Mouse (Mus musculus): ENCODE results near the gene Hectd4.
"Not testable (repeated sequence)": the region's sequence is repeated elsewhere in the genome, so short reads cannot be mapped to it uniquely, and the experiment has no call there.

The Hectd4 gene

GRCm38 (mm10) chr5:121219980-121220731 lies at the start of gene Hectd4:
Gene Hectd4 (plus strand): TSS chr5:121220219.
- DNase-seq, result peak; percentile 95

DNA sequence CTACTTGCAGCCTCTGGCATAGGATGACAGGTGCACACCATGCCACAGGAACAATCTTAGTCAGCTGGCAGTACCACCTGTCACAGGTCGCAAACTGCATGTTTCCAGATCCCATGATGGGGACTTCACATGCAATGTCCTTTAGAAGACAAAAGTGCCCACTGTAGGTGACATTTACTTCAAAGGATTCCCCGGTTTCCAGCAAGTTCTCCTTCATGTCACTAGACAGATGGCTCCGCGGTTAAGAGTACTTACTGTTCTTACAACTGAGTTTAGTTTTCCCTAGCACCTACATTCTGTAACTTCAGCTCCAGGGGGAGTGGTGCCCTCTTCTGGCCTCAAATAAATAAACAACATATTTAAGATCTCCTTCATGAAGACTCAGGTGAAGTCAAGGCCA lies 47.2 kb upstream of the Hectd4 start:
- peak; percentile 45 for DNase-seq

GRCm38 (mm10) chr5:121179077-121179857 lies 40.8 kb upstream of the Hectd4 start:
- DNase-seq, result no peak

DNA sequence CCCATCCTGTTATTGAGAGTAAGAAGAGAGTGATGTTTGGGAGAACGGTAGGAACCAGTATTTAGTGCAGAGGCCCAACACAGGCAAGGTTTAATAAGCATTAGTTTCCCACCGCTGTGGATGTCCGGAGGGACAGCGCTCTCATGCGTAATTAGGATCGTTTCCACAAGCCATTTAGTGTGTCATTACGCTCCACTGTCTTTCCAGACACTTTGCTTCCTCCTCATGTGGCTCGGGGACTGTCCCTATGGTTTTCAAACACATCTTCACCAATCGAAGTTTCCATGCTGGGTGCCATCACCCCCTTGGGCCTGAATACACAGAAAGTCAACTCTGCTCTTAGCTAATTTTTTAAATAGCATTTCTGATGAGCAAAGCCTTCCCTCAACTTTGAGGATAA lies 36.8 kb upstream of the Hectd4 start:
- DNase-seq, result no peak

DNA sequence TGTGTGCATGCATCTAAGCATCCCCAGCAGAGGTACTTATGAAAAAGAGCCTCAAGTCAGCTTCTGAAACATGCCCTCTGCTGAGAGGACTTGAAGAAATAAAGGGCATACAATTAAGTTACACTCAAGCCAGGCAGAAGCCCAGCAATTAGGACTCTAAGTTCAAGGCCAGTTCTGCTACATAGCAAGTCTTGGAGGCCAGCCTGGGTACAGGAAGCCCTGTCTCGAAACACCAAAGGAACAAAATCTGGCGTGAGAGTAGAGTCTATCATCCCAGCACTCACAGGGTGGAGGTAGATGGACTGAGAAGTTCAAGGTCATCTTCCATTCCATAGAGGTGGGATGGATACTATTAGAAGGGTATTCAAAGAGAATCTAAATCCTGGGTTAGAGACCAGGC lies 35.6 kb upstream of the Hectd4 start:
- no peak for DNase-seq

DNA sequence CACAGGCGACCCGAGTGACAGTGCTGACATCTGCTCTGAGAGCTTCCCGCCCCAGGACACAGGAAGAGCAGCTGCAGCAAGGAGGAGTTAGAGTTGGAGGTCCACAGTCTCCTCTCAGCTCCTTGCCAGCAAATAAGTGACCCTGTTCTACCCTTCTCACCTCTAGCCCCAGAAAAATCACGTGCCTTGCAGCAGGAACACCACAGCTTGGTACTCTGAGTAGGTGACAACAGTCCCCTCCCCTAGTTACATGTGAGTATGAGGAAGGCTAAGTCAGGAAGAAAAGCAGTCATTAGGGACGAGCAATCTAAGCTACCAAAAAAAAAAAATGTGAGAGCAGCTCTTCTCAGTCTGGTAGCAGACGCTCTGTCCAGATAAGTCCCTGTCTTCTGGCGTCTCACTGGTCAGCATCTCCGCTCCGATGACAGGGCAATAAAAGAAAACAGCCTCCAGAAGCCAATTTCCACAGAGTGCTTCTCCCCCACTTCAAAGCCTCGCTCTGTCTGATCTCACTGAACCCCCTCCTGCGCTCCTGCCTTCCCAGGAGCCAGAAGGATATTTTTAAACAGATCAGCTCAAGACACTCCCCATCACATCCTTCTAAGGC lies 35.0 kb upstream of the Hectd4 start:
- peak; percentile 22 for DNase-seq

GRCm38 (mm10) chr5:121187580-121188001 lies 32.4 kb upstream of the Hectd4 start:
- DNase-seq, result peak; percentile 29

- DNase-seq, result no peak
Observed at GRCm38 (mm10) chr5:121188265-121188664, 31.8 kb upstream of the Hectd4 start.

GRCm38 (mm10) chr5:121189182-121189581 lies 30.8 kb upstream of the Hectd4 start:
- no peak for DNase-seq

DNA sequence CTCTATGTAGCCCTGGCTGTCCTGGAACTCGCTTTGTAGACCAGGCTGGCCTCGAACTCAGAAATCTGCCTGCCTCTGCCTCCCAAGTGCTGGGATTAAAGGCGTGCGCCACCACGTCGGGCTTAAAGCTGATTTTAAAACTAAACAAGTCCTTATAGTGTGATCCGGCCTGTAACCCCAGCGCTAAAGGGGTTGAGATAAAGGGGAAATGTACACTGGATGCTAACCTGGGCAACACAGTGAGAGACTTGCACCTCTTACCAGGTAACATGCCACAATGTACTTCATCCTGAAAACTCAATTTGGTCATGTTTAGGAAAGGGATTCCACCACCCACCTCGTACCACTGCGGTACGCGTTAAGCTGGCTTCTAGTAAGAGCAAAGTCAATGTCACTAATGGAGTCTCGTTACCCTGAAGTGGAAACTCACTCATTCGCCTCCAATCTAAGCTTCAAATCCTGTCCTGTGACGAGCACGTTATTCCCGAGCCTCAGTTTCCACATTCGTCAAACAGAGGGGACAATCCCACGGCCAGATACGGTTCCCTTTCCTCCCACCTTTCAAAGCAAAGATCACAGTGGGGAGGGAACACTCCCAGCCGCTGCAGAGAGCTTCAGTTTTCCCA lies 29.7 kb upstream of the Hectd4 start:
- peak; percentile 22 for DNase-seq

DNA sequence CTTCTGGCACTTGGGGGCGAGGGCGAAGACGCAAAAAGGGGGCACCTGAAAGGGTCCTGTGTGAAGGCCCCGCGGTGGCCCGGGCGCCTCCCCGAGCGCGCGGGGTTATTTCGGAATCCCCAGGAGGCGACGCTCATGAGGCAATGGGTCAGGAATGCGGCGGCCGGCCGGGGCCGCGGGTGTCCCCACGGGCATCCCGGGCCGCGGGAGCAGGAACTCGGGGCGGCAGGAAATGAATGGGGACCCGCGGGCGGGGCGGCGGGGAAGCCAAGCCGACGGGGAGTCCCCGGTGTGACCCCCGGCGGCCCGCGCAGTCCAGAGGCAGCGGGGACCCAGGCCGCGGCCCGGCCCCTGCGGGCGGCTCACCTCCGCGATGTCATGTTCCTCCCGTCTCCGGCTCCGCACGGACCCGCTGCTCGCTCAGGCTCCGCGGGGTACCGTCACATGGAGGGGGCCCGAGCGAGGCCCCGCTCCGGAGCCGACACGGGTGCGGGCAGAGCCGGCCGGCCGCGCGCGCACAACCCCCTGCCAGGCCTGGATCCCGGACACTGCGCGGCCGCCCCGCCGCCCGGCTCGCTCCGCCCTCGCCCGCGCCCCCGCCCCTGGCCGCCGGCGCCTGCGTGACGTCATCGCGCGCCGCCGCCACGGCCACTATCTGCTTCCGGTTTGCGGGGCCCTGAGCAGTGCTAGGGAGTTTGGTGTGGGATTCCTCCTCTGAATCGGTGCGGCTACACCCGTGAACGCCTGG lies 29.0 kb upstream of the Hectd4 start, which contains the start of gene Ptpn11:
Gene Ptpn11, minus strand, starts transcription at position 562 of the 748 bp plus-strand sequence.
- peak; percentile 83 for DNase-seq

DNA sequence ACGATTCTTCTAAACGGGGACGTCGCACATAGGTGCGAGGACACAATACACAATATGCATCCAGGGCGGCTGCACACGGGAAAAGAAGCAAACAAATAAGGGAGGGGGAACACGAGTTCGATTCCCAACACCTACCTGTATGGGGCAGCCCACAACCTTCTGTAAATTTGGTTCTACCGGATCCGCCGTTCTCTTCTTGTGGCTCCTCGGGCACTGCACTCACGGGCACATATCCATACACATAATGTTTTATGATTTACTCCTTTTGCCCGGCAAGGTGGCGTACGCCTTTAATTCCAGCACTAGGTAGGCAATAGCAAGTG lies 28.5 kb upstream of the Hectd4 start:
- DNase-seq, result no peak

- DNase-seq, result no peak
Observed at GRCm38 (mm10) chr5:121194173-121194572, 25.8 kb upstream of the Hectd4 start.

GRCm38 (mm10) chr5:121196764-121197163 lies 23.3 kb upstream of the Hectd4 start:
- DNase-seq, result no peak

DNA sequence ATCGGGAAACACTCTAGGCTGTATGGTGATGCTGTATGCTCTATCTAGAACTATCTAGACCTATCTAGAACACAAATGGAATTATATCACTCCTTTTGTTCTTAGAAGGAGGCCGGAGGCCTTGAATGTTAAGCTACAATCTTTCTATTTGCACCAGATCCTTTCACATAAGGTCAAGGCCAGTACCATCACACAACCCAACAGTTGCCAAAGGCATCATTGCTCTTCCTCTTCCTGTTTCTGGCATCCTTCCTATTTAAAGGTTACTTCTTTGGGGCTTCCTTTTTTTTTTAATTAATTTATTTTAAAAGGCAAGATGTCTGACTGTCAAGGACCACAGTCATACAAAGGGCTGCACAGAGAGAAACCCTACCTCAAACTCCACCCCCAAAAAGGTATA lies 22.7 kb upstream of the Hectd4 start:
- DNase-seq, result no peak

GRCm38 (mm10) chr5:121198376-121198775 lies 21.6 kb upstream of the Hectd4 start:
- no peak for DNase-seq

DNA sequence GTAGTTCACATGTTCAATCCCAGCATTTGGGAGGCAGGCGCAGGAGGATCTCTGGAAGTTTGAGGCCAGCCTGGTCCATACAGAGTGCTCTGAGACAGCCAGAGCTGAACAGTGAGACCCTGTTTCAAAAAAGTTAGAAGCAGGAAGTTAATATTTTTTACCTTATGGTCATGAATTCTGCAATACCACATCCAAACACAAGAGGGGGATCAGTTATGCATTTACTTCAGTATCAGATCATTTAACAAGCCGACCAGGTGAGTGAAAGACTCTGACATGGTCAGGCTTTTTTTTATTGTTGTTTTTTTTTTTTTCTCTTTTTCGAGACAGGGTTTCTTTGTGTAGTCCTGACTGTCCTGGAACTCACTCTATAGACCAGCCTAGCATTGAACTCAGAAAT lies 18.3 kb upstream of the Hectd4 start:
- DNase-seq, result no peak

GRCm38 (mm10) chr5:121202467-121202866 lies 17.6 kb upstream of the Hectd4 start:
- no peak for DNase-seq

GRCm38 (mm10) chr5:121204132-121205089 lies 15.6 kb upstream of the Hectd4 start, which contains the start of gene Rpl6:
Gene Rpl6 (plus strand): TSS chr5:121204481.
- peak; percentile 70 for DNase-seq

DNA sequence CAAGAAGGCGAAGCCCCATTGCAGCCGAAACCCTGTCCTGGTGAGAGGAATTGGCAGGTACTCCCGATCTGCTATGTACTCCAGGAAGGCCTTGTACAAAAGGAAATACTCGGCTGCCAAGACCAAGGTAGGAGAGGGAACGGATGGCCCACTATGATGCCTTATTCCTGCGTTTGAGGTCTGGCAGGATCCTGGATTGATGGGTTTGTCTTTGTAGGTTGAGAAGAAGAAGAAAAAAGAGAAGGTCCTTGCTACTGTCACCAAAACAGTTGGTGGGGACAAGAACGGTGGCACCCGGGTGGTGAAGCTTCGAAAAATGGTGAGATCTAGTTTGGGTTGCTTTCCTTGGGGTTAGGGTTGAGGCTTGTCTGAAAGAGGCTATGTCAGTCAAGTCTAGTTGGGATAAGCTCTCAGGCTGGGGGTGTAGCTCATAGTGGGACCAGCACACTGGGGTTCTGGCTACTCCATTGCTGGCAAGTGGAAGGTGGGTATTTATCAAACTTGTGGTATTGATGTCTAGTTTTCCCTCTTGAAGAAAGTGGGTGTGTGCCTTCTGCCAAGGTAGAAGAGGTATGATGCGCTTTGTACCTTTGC lies 14.4 kb upstream of the Hectd4 start:
- not testable (repeated sequence) for DNase-seq

GRCm38 (mm10) chr5:121206540-121206939 lies 13.5 kb upstream of the Hectd4 start:
- no peak for DNase-seq
